Mouse (Mus musculus) limb, embryonic 12.5 days (tissue): Measurements from ENCODE around the gene Atp1b4. TPM values are rescaled to one million over a fixed set of nuclear protein-coding genes. Genes with fewer than 3 reads are reported as not detected.

Experiments used
- polyA plus RNA-seq: library from polyadenylated mRNA; unstranded; fragments of >200 nt; fragmentation: Nextera tagmentation; extraction: Ambion mirVana; gene quantifications from 2 replicates; pipeline ENCODE4 v1.2.1, GENCODE M21; 2016

Gene Atp1b4
- polyA plus RNA-seq, 1 experiment from 2014 or later = 0.15 TPM

Other genes starting within 250 kb of the Atp1b4 start
- not detected in 2 replicates for gene Rhox10, start 249.7 kb upstream of the Atp1b4 start, polyA plus RNA-seq
- gene Rhox11, start 231.0 kb upstream of the Atp1b4 start, polyA plus RNA-seq = not detected in 2 replicates
- not detected in 2 replicates for gene Rhox12, start 205.3 kb upstream of the Atp1b4 start, polyA plus RNA-seq
- not detected in 2 replicates for gene Rhox13, start 195.0 kb upstream of the Atp1b4 start, polyA plus RNA-seq
- 3.9 and 4.4 TPM in 2 replicates for gene Zbtb33, start 126.4 kb upstream of the Atp1b4 start, polyA plus RNA-seq
- 23.7 and 27.8 TPM in 2 replicates for gene Tmem255a, start 63.7 kb upstream of the Atp1b4 start, polyA plus RNA-seq
- 82.9 and 83.6 TPM in 2 replicates for gene Lamp2, start 140.3 kb downstream of the Atp1b4 start, polyA plus RNA-seq